Mouse (Mus musculus) retina, adult 2 months (tissue): ENCODE data around the gene Cplx3.

ENCODE experiments used
- DNase-seq: peaks from one replicate; pipeline ENCODE4 v3.0.0-alpha.2; 2012; ENCODE audit warnings: low read depth, low spot score

Gene Cplx3

DNA sequence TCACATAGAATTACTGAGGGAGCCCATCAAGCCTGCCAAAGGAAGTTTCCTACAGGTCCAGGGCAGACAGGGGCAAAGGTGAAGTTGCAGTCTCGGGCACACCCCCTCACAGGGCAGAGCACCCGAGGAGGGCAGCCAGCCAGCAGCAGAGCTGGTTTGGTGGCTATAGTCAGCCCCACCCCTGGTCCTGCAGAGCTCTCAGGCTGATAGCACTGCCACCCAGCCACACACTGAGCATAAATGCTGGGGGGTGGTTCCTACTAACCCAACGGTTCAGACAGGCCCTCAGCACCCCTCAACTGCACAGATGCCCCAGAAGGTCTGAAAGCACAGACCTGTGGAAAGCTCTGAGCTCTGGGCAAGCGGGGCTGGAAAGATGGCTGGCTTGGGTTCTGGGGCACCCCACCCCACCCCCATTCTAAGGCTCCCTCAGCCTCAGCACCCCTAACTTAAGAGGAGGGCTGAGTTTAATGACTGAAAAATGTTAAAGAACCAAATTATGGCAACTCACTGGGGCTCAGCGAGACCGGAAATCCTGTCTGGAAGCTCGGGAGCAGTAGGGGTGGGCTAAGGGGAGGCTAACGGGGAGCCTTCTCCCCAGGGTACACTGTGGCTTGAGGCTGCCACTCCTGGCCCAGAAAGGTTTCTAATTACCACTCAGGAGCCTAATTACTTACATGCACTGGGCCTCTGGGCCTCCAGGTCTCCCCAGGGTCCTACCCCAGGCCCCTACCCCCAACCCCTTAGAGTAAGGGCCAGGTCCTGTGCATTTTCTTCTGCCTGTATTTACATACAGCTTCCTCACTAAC, 32.8 kb upstream of the Cplx3 start:
- no peak for DNase-seq

DNA sequence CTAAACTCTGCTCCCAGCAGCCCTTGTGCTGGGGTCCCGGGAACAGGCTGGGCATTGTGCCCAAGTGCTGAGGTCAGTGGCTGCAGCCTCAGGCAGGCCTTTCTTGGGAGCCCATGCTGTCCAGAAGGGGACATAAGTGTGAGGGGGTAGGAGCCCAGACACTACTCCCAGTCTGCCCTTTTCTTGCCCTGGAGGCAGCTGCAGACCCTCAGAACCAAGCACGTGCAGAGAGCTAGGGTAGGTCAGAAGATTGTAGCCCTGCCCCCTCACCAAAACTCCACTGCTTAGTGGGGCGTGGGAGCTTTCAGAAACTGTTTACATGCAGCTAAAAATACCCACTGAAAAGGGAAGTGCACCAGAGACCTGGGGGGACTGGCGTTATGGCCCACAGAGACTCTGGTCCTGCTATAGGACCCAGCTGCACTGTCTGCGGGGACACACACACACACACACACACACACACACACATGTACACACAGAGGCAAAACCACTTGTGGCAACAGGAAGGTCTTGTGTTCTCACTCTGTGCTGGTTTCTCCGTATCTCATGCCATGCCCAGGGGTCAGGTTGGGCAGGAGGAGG, 31.8 kb upstream of the Cplx3 start:
- no peak for DNase-seq

DNA sequence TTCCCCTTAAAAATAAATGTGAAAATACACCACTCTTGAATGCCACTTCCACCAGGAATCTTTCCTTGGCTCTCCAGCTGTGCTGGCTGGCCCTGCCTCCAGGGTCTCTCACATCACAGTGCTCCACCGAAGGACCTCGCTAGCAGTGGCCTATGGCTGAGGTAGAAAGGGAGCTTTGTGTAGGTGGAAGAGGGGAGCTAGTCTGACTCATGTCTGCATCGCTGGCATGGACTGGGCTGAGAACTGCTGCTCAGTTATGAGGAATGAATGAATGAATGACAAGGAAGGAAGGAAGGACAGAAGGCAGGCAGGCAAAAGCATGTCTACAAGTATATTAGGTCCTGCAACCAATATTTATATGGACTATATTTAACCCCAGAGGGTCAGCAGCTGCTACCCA, 31.2 kb upstream of the Cplx3 start:
- DNase-seq, result no peak

DNA sequence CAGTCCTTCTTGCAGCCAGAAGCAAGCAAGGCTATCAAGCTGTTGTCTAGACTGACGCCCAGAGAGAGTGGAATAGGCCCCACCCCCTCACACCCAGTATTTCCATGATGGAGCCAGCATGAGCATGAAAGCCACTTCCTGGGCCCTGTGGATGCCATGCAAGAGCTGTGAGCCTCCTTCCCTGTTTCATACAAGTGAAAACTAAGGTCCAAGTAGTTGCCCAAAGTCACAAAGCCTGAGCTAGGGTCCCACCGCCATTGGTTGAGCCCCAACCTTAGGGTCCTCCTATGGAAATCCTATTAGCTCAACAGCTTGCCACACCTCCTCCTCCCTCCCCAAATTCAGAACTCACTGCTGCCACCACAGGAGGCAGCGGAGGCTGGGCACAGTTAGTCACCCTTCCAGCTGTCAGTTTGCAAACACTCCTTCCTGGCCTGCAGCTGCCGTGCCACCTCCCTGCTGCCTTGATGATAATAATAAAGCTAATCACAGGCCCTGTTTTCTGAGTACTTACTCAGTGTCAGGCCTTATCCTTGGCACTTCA, 27.5 kb upstream of the Cplx3 start:
- DNase-seq, result no peak

DNA sequence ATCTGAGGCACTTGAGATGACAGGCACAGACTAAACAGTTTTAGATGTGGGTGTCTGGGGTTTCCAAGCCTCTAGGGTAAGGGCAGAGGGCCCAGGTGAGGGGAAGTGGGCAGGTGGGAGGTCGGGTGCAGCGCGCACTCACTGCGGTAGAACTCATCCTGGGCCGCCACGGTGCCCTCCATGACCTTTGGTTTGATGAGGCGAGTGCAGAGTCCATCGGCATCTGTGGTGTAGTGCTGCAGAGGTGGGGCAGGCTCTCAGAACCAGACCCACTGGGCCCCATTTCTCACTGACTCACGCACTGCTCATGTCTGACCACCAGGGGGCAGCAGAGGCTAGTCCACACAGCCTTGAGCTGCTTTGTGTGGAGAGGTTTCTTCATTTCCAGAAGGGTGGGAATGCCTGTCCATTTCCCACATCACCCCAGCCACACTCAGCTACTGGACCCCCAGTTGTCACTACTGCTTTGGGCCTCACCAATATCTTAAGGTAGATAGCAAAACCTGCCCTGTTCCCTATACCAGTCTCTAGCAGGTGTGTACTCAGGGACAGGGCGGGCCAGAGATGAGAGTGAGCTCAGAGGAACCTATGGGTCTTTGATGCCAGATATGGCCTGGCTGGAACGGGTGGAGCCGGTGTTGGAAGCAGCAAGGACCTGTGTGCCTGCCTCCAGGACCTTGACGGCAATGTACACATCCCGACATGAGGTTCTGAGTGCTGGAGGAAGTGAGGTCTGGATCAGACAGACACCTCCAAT, 23.2 kb upstream of the Cplx3 start:
- peak; percentile 60 for DNase-seq

DNA sequence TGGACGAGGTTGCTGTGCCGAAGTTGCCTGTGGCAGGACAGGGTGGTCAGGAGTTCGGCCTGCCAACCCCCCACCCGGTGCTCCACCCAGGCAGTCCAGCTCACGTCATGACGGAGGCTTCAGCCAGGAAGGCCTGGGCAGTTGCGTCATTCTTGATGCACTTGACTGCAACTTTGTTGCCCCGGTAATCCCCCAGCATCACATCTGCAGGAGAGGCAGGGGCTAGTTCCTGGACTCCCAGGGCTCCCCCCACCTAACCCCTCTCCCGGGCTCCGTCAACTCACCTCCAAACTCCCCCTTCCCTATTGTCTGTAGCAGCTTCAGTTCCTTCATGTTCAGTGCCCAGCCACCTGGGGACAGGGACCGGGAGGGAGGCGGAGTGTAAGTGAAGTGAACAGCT, 22.6 kb upstream of the Cplx3 start:
- DNase-seq, result no peak

DNA sequence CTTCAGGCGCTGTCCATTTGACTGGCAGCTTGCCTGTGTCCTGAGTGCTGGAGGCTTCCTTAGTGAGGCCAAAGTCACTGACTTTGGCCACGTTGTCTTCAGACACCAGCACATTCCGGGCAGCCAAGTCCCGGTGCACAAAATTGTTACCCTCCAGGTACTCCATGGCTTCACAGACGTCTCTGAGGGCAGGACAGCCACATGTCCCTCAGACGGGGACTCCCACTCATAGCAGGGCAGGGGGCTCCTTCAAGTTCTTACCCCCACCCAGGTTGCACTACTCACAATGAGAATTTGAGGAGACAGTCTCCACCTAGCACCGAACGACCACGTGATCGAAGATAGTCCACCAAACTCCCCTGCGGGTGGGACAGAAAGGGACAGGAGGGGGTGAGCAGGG, 21.8 kb upstream of the Cplx3 start:
- DNase-seq, result no peak

DNA sequence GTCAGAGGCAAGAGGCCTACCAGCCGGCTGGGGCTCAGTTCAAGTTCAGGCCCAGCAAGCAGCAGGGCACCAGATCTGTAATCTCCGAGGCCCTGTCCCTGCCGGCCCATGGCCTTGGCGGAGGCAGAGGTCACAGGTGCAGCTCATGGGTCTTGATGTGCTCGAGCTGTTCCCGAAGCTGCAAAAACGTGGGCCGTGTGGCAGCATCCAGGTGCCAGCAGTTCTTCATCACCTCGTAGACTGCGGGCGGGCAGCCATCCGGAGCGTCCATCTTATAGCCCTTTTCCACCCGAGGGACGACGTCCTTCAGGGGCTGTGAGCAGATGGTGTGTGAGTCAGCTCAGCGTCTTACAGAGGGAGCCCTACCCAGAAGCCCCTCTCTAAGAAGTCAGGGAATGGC, 21.1 kb upstream of the Cplx3 start:
- no peak for DNase-seq

DNA sequence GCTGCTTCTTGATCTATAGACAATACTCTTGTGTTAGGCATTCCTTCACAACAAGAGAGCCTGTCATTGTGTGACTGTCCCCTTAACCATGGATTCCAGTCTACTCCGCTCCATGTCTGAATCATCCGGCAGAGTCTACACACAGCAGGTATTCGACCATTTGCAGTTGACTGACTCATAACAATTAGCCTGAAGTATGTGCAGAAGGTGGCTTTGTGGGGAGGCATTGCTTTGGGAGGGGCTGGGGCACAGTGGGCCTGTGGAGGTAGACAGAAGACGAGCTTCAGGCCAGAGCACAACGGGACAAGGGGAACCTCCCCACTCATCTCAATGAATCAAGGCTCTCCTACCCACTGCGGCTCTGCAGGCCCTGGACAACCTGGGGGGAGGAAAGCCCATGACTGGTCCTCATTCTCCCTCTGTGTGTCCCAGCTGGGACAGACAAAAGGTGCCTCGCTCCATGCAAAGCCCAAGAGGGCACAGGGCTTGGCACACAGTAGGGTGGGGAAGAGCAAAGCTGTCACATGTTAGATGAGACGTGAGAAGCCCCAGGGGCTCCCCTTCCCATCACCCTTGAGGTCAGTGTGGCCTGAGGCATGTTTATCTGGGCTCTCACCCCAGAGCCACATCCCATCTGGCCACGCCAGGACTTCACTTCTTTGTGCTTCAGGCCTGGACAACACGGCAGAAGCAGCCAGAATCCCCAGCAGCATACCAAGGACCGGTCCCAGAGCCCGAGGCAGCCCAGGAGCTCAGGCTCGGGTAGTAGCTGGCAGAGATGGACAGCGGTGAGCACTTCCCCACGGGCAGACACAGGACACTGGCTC, 19.8 kb upstream of the Cplx3 start:
- DNase-seq, result no peak

DNA sequence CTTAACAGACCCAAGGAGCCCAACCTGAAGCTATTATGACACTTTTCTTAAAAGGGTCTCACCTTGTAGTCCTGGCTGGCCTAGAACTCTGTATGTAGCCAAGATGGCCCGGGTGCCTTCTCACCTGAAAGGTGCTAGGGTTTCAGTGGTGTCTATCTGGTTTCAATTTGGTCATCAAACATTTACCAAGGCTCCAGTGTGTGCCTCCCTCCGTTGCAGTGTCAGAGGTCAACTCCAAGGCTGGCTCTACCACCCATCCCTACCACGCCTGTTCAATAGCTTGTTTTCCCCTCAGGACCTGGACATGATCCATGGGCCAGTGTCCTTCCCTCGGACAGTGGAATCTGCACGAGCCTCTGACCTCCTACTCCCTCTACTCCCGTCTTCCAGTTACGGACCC, 18.2 kb upstream of the Cplx3 start:
- no peak for DNase-seq

DNA sequence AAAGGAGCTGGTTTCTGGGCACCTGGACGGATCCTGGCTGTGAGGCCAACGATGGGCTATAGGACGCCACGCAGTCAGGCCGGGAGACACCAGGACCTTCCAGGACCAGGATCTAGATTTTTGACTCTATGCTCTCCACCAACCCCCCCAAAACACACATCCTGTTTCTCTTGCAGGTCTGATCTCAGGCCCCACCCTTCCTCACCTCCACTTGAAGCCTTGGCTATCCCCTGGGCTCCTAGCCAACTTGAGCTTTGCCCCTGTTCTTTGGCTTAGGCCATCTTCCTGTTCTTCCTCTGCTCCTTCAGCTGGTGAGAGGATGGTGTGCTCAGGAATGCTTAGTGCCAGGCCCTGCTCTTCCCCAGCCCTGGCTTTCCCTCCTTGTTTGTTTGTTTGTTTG, 14.6 kb upstream of the Cplx3 start, which contains the start of gene Lman1l:
Gene Lman1l, minus strand, starts transcription at position 101 of the 400 bp plus-strand sequence.
- DNase-seq, result no peak

DNA sequence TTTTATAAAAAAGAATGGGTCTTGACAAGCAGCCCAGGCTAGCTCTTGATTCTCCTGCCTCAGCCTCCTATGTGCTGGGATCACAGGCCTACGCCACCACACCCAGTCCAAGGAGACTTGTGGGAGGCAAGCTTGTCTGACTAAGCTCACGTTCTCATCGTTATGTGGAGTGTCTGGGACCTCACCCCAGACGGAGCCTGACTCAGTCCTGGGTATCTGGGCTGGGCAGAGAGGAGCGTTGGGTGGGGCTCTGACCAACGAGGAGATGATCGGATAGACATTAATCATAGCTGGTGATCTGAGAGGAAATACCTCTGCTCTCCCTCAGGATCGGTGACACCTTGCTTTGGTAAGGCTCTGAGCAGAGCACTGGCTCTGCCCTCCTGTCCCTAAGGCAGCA, 12.8 kb upstream of the Cplx3 start:
- no peak for DNase-seq

DNA sequence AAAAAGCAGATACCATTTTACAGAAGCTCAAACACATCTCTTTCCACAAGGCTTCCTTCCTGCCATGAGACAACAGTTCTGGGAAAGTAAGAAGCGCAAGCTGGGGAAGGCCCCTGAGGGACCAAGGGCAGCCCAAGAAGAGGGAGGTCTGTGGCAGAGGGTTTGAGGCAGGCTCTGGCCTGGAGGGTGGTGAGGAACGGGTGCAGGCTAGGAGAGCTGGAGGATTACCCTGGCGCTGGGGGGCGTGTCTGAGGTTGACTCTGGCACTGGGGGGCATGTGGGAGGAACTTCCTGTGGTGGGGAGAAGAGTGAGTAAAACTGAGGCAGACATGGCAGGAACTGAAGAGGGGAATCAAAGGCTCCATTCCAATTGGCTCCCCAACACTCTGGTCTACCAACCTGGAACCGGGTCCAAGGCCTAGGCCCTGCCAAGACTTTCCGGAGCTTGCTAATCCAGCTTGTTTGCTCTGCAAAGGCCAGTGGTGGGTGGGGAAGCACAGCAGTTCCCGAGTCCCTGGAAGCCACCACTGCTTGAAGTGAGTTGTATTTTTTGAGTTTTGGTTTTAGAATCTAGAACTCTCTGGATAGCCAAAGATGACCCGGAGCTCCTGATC, 11.6 kb upstream of the Cplx3 start:
- no peak for DNase-seq

DNA sequence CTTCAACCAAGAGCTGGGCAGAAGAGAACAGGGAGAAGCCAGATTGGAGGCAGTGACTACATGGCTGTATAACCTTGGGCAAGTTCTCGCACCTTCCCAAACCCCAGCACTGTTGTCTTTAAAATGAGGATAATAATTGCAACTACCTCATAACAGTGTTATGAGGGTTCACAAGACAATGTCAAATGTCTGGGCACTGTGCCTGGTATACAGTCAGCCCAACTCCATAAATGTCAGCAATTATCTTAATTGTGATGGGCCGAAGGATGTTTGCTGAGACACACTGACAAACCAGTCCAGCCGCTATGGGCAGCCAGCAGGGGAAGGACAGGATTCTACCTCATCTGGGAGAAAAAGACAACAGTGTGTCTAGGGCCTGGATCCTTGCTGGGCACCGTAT, 8.7 kb upstream of the Cplx3 start:
- DNase-seq, result no peak

DNA sequence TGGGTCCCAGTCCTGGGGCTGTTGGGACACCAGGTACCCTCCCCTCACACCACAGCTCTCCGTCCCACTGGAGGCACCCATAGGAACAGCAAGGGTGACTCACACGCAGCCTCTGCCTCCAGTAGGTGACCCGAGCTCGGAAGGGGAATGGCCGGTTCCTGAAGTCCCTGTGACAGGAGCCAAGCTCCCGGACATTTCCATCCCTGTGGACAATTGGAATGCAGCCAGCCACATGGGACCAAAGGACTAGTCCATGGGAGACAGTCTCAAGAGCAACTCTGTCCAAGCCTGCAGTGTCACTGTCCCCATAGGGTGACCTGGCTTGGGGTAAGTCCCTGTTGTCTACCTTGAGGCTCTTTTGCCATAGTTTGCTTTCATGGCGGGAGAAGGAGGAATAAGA, 7.9 kb upstream of the Cplx3 start:
- DNase-seq, result no peak

DNA sequence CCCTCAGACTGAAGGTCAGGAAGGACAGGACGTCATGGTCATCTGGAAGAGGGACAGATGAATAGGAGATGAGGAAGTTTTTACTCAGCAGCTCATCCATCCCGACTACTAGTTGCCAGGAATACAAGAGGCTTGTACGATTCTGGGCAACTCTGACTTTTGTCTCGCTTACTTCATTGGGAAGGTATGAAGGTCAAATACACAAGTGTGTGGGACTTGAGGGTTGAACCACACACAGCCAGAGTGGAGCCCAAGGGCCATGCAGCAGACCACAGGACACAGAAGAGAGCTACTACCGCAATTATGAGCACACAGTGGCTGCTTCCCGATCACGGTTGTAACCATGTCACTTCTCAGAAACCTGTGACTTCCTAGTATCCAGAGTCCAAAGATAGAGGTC, 6.5 kb upstream of the Cplx3 start:
- no peak for DNase-seq

DNA sequence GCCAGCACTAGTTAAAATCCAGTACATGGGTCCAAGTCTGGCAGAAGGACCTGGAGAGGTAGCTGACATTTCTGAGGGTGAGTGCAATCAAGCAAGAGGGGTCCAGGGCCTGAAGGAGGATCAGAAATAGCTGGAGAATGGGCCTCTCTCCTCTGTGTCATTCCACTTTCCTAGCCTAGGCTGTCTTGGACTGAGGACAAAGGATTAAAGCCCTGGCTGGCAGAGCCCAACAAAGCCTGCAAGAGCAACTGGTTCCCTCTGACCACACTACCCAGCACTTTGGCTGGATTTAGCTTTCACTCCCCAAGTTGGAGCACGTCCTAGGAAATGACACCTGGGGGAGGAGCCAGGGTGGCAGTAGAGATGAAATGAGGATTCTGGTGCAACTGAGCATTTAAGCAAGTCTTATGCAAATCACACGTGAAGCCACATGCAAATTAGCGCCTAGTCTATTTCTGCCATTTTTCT, 4.3 kb upstream of the Cplx3 start:
- DNase-seq, result no peak

DNA sequence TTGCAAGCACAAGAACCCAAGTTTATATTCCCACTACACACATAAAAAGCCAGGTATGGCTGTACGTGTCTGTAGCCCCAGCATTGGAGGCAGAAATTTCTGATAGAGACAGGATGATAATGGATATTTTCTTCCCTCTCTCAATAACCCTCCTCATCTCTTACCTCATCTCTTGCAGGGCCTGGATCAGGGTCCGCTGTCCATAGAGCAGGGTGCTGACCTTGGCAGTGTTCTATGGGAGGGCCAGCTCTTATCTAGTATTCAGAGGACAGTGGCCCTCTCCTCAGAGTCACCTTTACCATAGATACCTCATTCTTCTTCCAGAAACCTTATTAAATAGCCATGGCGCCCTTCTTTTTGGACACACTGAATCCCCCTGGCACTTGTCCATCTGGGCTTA, 3.7 kb upstream of the Cplx3 start:
- no peak for DNase-seq

DNA sequence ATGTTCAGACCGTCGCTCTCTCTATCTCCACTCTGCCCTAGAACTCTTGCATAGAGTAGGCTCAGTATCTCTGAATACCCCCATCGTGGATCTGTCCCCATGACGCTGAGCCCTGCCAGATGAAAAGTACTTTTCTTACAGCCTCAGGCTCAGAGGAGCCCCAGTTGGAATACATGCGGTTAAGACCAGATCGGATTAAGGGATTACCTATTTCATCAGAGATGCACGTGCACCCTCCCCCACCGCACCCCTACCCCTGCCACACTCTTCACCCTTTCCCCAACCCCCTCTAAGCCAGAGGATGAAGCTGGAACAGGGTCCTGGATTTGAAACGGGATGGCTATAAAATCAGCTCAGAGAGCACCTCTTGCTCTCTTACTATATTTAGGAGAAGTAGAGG, 578 bp downstream of the Cplx3 start:
- peak; percentile 66 for DNase-seq

DNA sequence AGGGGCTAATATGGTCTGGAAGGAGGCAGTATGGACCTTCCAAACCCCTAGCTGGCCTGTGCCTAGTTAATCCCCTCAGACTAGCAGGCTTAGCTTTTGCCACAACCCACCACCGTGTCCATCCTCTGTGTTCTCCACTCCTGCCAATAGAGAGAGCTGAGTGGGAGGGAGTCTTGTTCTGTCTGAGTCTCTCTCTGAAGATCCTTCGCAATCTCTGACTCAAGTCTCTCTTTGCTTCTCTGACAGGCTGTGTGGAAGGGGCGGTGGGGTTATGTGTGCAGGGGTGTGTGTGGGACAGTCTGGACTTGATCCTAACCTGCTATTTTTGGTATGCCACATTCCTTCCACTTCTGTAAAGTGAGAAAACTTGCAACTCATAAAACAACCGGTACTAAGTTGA, 1.2 kb downstream of the Cplx3 start:
- no peak for DNase-seq

DNA sequence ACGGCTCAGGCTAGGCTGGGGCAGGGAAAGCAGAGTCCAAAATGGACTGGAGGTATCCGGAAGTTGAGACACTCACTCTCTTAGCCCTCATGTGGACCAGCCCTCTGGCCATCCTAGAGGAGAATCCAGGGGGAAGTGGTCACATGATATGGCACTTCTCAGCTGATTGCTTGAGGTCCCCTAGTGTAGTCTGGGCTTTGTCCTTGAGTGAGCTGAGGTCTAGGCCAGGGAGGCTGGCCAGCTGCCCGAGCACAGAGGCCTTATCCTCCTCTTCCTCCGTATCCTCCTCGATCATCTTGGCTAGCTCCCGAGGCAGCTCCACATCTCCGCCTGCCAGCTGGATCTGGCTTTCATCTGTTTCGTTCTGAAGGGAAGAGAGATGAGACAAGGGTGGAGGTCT, 4.0 kb downstream of the Cplx3 start:
- DNase-seq, result no peak
